Mouse (Mus musculus): Measurements from ENCODE around the gene Rab8b.

DNA sequence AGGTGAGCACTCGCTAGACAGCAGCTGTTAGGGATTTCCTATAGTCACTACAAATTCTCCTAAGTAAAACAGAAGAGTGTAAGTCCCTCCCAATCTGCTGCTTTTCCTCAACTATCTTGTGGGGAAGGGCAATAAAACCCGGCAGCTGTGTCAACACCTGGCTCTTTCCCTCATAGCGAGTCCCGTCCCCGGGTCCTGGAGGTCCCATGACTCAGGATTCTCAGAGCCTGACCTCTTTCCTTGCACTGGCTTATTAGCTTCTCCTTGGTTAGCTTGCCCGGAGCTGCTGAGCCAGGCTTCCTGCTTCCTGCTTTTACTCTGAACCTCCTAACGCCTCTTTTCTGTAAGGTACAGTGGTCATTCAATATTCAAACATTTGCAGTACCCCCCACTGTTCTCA, 63.6 kb downstream of the Rab8b start:
- no peak for TF ChIP-seq POLR2A (IDR thresholded peaks at IDR 0.05; ENCODE audit: low read depth, low read length)
- TF ChIP-seq CTCF (IDR thresholded peaks at IDR 0.05; ENCODE audit: extremely low read depth, insufficient read length, insufficient replicate concordance, low read depth, low read length): no peak
